Mouse (Mus musculus) G1E (cell line): ENCODE measurements at regions not wholly inside any gene's neighbourhood (a gene's known extent, or its start where the extent isn't known, plus 50 kb on each side); places are given as distances from the start of the nearest gene placed in this dataset.
"Not testable (repeated sequence)": the region's sequence is repeated elsewhere in the genome, so short reads cannot be mapped to it uniquely, and the experiment has no call there.

Source experiments
- CTCF ChIP-seq: IDR thresholded peaks from 2 replicates; pipeline ENCODE4 v1.5.1; 2012; ENCODE audit warnings: low read depth, low read length, inconsistent platforms, mixed read lengths
- GATA1 ChIP-seq: IDR thresholded peaks from 2 replicates; pipeline ENCODE4 v1.6.1; 2012; ENCODE audit warnings: borderline replicate concordance, low read length, inconsistent platforms, mixed read lengths
- GATA2 ChIP-seq: IDR thresholded peaks from 2 replicates; pipeline ENCODE4 v1.6.1; 2012; ENCODE audit warnings: low read depth, low read length, inconsistent platforms, borderline replicate concordance
- POLR2AphosphoS5 ChIP-seq: IDR thresholded peaks from 2 replicates; pipeline ENCODE4 v1.6.1; 2012; ENCODE audit warnings: low read depth, low read length, inconsistent platforms; ENCODE audit not compliant: insufficient replicate concordance
- TAL1 ChIP-seq: conservative IDR thresholded peaks from 2 replicates; pipeline ENCODE4 v1.6.1; 2012; ENCODE audit warnings: low read depth, low read length, inconsistent platforms, mixed read lengths

- not testable (repeated sequence) for TF ChIP-seq CTCF, GATA1, POLR2AphosphoS5, TAL1, GATA2
Measured at GRCm38 (mm10) chr2:84069411-84069810, 79.1 kb downstream of the Gm13691 start.
